25 mouse cellular contexts compared by ENCODE assay signal in genomic region chrX:73969167-73969566, GRCm38 (mm10). TPM values are rescaled to one million over a fixed set of nuclear protein-coding genes. Genes with fewer than 3 reads are reported as not detected.
DNase-seq lines count a peak whose midpoint lies in the region; ATAC-seq lines count a peak whose summit lies in the region.
"Had no signal": no experiment of that assay in that cellular context is flagged by ENCODE, and none has a peak within 500 bp of the region (broad histone marks: within the 10 kb centered on the region; RNA-seq: fewer than 3 reads in every experiment).

No protein-coding gene starts in this region.

- H3K27me3 ChIP-seq in midbrain, embryonic 10.5 days (ENCODE audit: low read depth, poor library complexity, severe bottlenecking) = 0 out of 2 replicates have a peak, but pooled peaks cover 14% of the 10 kb centered on the region
- H3K27me3 ChIP-seq in midbrain, embryonic 13.5 days = no peaks in the 10 kb centered on the region
- no peaks in the 10 kb centered on the region for H3K27me3 ChIP-seq in liver, embryonic 15.5 days
- H3K27me3 ChIP-seq: neural tube, embryonic 13.5 days had no signal

- no peak overlapping the region for H3K4me2 ChIP-seq in midbrain, embryonic 13.5 days (replicated peaks)
- H3K4me2 ChIP-seq in liver, embryonic 15.5 days = peak overlapping the region; percentile 49
- H3K4me2 ChIP-seq: kidney, embryonic 15.5 days; limb, embryonic 15.5 days; neural tube, embryonic 13.5 days had no signal

- 0 out of 2 replicates have a peak, but pooled peaks cover 4% of the 10 kb centered on the region for H3K9me3 ChIP-seq in midbrain, embryonic 10.5 days (replicated peaks)
- no peaks in the 10 kb centered on the region for H3K9me3 ChIP-seq in midbrain, embryonic 13.5 days
- no peaks in the 10 kb centered on the region for H3K9me3 ChIP-seq in liver, embryonic 15.5 days (replicated peaks)
- H3K9me3 ChIP-seq: hindbrain, embryonic 10.5 days; kidney, embryonic 15.5 days; limb, embryonic 10.5 days; limb, embryonic 15.5 days; neural tube, embryonic 13.5 days had no signal

- H3K4me3 ChIP-seq in midbrain, embryonic 10.5 days = no peak overlapping the region
- H3K4me3 ChIP-seq in midbrain, embryonic 13.5 days (replicated peaks) = no peak overlapping the region
- no peak overlapping the region for H3K4me3 ChIP-seq in liver, embryonic 15.5 days (replicated peaks)
- H3K4me3 ChIP-seq: kidney, embryonic 15.5 days; left cerebral cortex, adult 2 months; limb, embryonic 10.5 days; limb, embryonic 15.5 days; neural tube, embryonic 13.5 days had no signal

- peaks cover 8% of the 10 kb centered on the region for H3K4me1 ChIP-seq in midbrain, embryonic 10.5 days
- peaks cover 6% of the 10 kb centered on the region for H3K4me1 ChIP-seq in midbrain, embryonic 13.5 days (replicated peaks)
- peaks cover 35% of the 10 kb centered on the region for H3K4me1 ChIP-seq in liver, embryonic 15.5 days (replicated peaks)

- H3K9ac ChIP-seq in midbrain, embryonic 13.5 days (replicated peaks) = no peak overlapping the region
- H3K9ac ChIP-seq in liver, embryonic 15.5 days = 0 out of 2 replicates have a peak overlapping the region, but pooled peaks have one; percentile 21
- H3K9ac ChIP-seq: kidney, embryonic 15.5 days; limb, embryonic 15.5 days; neural tube, embryonic 13.5 days had no signal

- H3K27ac ChIP-seq in midbrain, embryonic 10.5 days (replicated peaks) = peak overlapping the region; percentile 96; the same call in 1 of the 2 replicates
- no peak overlapping the region for H3K27ac ChIP-seq in midbrain, embryonic 13.5 days
- peak overlapping the region; percentile 99 for H3K27ac ChIP-seq in liver, embryonic 15.5 days (replicated peaks)
- H3K27ac ChIP-seq: kidney, embryonic 15.5 days; left cerebral cortex, adult 2 months; limb, embryonic 15.5 days had no signal

- DNase-seq in midbrain, embryonic 10.5 days (ENCODE audit: low spot score) = no peak
- DNase-seq in MEL-GATA-1-ER (ENCODE audit: extremely low read depth, low read depth) = peak; percentile 63
- peak; percentile 33 for DNase-seq in c-Kit-positive CD71-positive TER-119-negative erythroid progenitor cells, embryonic 14.5 days (ENCODE audit: low read depth)
- no peak for DNase-seq in embryo, embryonic 9.5 days (ENCODE audit: extremely low spot score)
- DNase-seq: adrenal gland, adult 8-10 months; B cell, adult 2 months; cerebellum, adult 18-20 months; cerebellum, postnatal 10 days; heart, postnatal 14 days; kidney, adult 18-20 months; kidney, postnatal 25 days; lung, postnatal 36 days; midbrain, embryonic 14.5 days; thymus, postnatal 4 days had no signal

- no peak for ATAC-seq in midbrain, embryonic 13.5 days
- peak; percentile 23 for ATAC-seq in liver, embryonic 15.5 days (ENCODE audit: insufficient read depth)
- ATAC-seq in frontal cortex, adult (ENCODE audit: low TSS enrichment) = no peak
- ATAC-seq: forebrain, embryonic 16.5 days; hindbrain, embryonic 16.5 days had no signal

- peaks cover 6% of the 10 kb centered on the region for H3K36me3 ChIP-seq in midbrain, embryonic 10.5 days
- no peaks in the 10 kb centered on the region for H3K36me3 ChIP-seq in midbrain, embryonic 13.5 days
- H3K36me3 ChIP-seq in liver, embryonic 15.5 days (replicated peaks) = no peaks in the 10 kb centered on the region; the same call in 1 of the 2 replicates
- H3K36me3 ChIP-seq: kidney, embryonic 15.5 days; limb, embryonic 15.5 days; neural tube, embryonic 13.5 days had no signal

- WGBS in midbrain, embryonic 10.5 days = 86% methylated on average over 1 of the region's 1 CpGs
- 88% methylated on average over 1 of the region's 1 CpGs for WGBS in midbrain, embryonic 13.5 days
- WGBS in liver, embryonic 15.5 days (ENCODE audit: insufficient replicate concordance) = 46% methylated on average over 1 of the region's 1 CpGs

RNA-seq across cellular contexts. Expression of gene Hcfc1, which starts 3.0 kb away (rescaled TPM):
- polyA plus RNA-seq in midbrain, embryonic 10.5 days (2016; fragmentation: Nextera tagmentation; extraction: Ambion mirVana) = 69.6 and 78.0 TPM in 2 replicates
- 61.9 and 63.0 TPM in 2 replicates for polyA plus RNA-seq in midbrain, embryonic 13.5 days (2015; fragmentation: Nextera tagmentation; extraction: Ambion mirVana)
- polyA plus RNA-seq in liver, embryonic 15.5 days (2015; fragmentation: Nextera tagmentation; extraction: Ambion mirVana) = 29.6 and 30.7 TPM in 2 replicates

RNA-seq across cellular contexts. Expression of gene Renbp, which starts 38.5 kb away (rescaled TPM):
- 16.8 and 23.3 TPM in 2 replicates for polyA plus RNA-seq in midbrain, embryonic 10.5 days (2016; fragmentation: Nextera tagmentation; extraction: Ambion mirVana)
- 10.5 and 12.3 TPM in 2 replicates for polyA plus RNA-seq in midbrain, embryonic 13.5 days (2015; fragmentation: Nextera tagmentation; extraction: Ambion mirVana)
- polyA plus RNA-seq in liver, embryonic 15.5 days (2015; fragmentation: Nextera tagmentation; extraction: Ambion mirVana) = 19.6 and 22.6 TPM in 2 replicates

RNA-seq across cellular contexts. Expression of gene Naa10, which starts 47.4 kb away (rescaled TPM):
- polyA plus RNA-seq in midbrain, embryonic 10.5 days (2016; fragmentation: Nextera tagmentation; extraction: Ambion mirVana) = 144 and 159 TPM in 2 replicates
- 107 and 108 TPM in 2 replicates for polyA plus RNA-seq in midbrain, embryonic 13.5 days (2015; fragmentation: Nextera tagmentation; extraction: Ambion mirVana)
- 72.4 and 79.2 TPM in 2 replicates for polyA plus RNA-seq in liver, embryonic 15.5 days (2015; fragmentation: Nextera tagmentation; extraction: Ambion mirVana)

RNA-seq across cellular contexts. Expression of gene Arhgap4, which starts 47.5 kb away (rescaled TPM):
- 1.9 and 2.7 TPM in 2 replicates for polyA plus RNA-seq in midbrain, embryonic 10.5 days (2016; fragmentation: Nextera tagmentation; extraction: Ambion mirVana)
- 2.8 and 2.9 TPM in 2 replicates for polyA plus RNA-seq in midbrain, embryonic 13.5 days (2015; fragmentation: Nextera tagmentation; extraction: Ambion mirVana)
- polyA plus RNA-seq in liver, embryonic 15.5 days (2015; fragmentation: Nextera tagmentation; extraction: Ambion mirVana) = 6.4 and 7.7 TPM in 2 replicates

RNA-seq across cellular contexts. Expression of gene Irak1, which starts 54.6 kb away (rescaled TPM):
- polyA plus RNA-seq in midbrain, embryonic 10.5 days (2016; fragmentation: Nextera tagmentation; extraction: Ambion mirVana) = 56.0 and 57.3 TPM in 2 replicates
- polyA plus RNA-seq in midbrain, embryonic 13.5 days (2015; fragmentation: Nextera tagmentation; extraction: Ambion mirVana) = 37.4 and 44.3 TPM in 2 replicates
- 23.0 and 24.5 TPM in 2 replicates for polyA plus RNA-seq in liver, embryonic 15.5 days (2015; fragmentation: Nextera tagmentation; extraction: Ambion mirVana)

Comparison
In these comparisons a context has a peak if more than half of its experiments do, and no peak if none do; other contexts are left out.
1. DNase-seq: peak in MEL-GATA-1-ER (single experiment) and c-Kit-positive CD71-positive TER-119-negative erythroid progenitor cells, embryonic 14.5 days (single experiment); none in midbrain, embryonic 10.5 days (single experiment) and embryo, embryonic 9.5 days (single experiment).